Mouse (Mus musculus): Measurements from ENCODE around the gene Slc7a8.

Gene Slc7a8

GRCm38 (mm10) chr14:54736555-54737552 lies 44.9 kb downstream of the Slc7a8 start:
- DNase-seq (ENCODE audit: low read depth): no peak

- no peak for DNase-seq (ENCODE audit: low read depth)
These were observed 46.5 kb downstream of the Slc7a8 start for GRCm38 (mm10) chr14:54735221-54735620.

- no peak for DNase-seq (ENCODE audit: low read depth)
These were observed 47.7 kb downstream of the Slc7a8 start for GRCm38 (mm10) chr14:54734004-54734403.

GRCm38 (mm10) chr14:54732206-54732605 lies 49.5 kb downstream of the Slc7a8 start:
- DNase-seq (ENCODE audit: low read depth): no peak

GRCm38 (mm10) chr14:54730305-54730704 lies 51.4 kb downstream of the Slc7a8 start:
- no peak for DNase-seq (ENCODE audit: low read depth)

GRCm38 (mm10) chr14:54728823-54729653 lies 52.7 kb downstream of the Slc7a8 start:
- DNase-seq (ENCODE audit: low read depth): no peak

GRCm38 (mm10) chr14:54727565-54727964 lies 54.2 kb downstream of the Slc7a8 start:
- DNase-seq (ENCODE audit: low read depth): no peak

GRCm38 (mm10) chr14:54724049-54724448 lies 57.7 kb downstream of the Slc7a8 start:
- no peak for DNase-seq (ENCODE audit: low read depth)

GRCm38 (mm10) chr14:54721711-54722110 lies 60.0 kb downstream of the Slc7a8 start:
- DNase-seq (ENCODE audit: low read depth): no peak

- no peak for DNase-seq (ENCODE audit: low read depth)
These were observed 60.9 kb downstream of the Slc7a8 start for GRCm38 (mm10) chr14:54720654-54721350.

GRCm38 (mm10) chr14:54720041-54720440 lies 61.7 kb downstream of the Slc7a8 start:
- DNase-seq (ENCODE audit: low read depth): no peak

GRCm38 (mm10) chr14:54715402-54715801 lies 66.3 kb downstream of the Slc7a8 start:
- DNase-seq (ENCODE audit: low read depth): no peak

GRCm38 (mm10) chr14:54714617-54715081 lies 67.1 kb downstream of the Slc7a8 start:
- no peak for DNase-seq (ENCODE audit: low read depth)

- DNase-seq (ENCODE audit: low read depth): peak; percentile 80
These were observed 67.6 kb downstream of the Slc7a8 start for GRCm38 (mm10) chr14:54714121-54714520.

- no peak for DNase-seq (ENCODE audit: low read depth)
These were observed 68.9 kb downstream of the Slc7a8 start for GRCm38 (mm10) chr14:54712861-54713260.

- no peak for DNase-seq (ENCODE audit: low read depth)
These were observed 69.7 kb downstream of the Slc7a8 start, which contains the start of gene Cebpe for GRCm38 (mm10) chr14:54712074-54712473. Cebpe (minus strand) TSS chr14:54712174.

- no peak for DNase-seq (ENCODE audit: low read depth)
These were observed 72.7 kb downstream of the Slc7a8 start for GRCm38 (mm10) chr14:54709054-54709453.

- no peak for DNase-seq (ENCODE audit: low read depth)
These were observed 75.0 kb downstream of the Slc7a8 start for GRCm38 (mm10) chr14:54706589-54707320.

GRCm38 (mm10) chr14:54705844-54706243 lies 75.9 kb downstream of the Slc7a8 start:
- DNase-seq (ENCODE audit: low read depth): peak; percentile 98

- no peak for DNase-seq (ENCODE audit: low read depth)
These were observed 78.5 kb downstream of the Slc7a8 start for GRCm38 (mm10) chr14:54703207-54703606.

GRCm38 (mm10) chr14:54701298-54701697 lies 80.4 kb downstream of the Slc7a8 start:
- peak; percentile 68 for DNase-seq (ENCODE audit: low read depth)
